Mouse (Mus musculus) olfactory bulb, adult 2 months (tissue): ENCODE results near the gene Chrnb4. TPM values are rescaled to one million over a fixed set of nuclear protein-coding genes. Genes with fewer than 3 reads are reported as not detected.

ENCODE experiments used
- H3K27ac ChIP-seq: fragments of 200-500 bp; 2 replicates; pipeline ENCODE4 v1.5.1; 2012; ENCODE audit warnings: low read depth, low read length; ENCODE audit not compliant: insufficient read depth
- H3K4me1 ChIP-seq: fragments of 200-500 bp; 2 replicates; pipeline ENCODE4 v1.6.1; 2012; ENCODE audit warnings: low read length; ENCODE audit not compliant: control insufficient read depth, insufficient read depth
- H3K4me3 ChIP-seq: fragments of 200-500 bp; 2 replicates; pipeline ENCODE4 v1.5.1; 2012; ENCODE audit warnings: mild to moderate bottlenecking, low read depth, low read length, moderate library complexity; ENCODE audit not compliant: insufficient read depth
- CTCF ChIP-seq: fragments of 200-500 bp; IDR thresholded peaks from 2 replicates; pipeline ENCODE4 v1.5.1; 2012; ENCODE audit warnings: low read depth, mild to moderate bottlenecking, low read length, moderate library complexity; ENCODE audit not compliant: insufficient read depth
- POLR2A ChIP-seq: fragments of 200-500 bp; IDR thresholded peaks from 2 replicates; pipeline ENCODE4 v1.6.1; 2012; ENCODE audit warnings: mild to moderate bottlenecking, low read depth, low read length, moderate library complexity; ENCODE audit not compliant: insufficient read depth
- WGBS: fragments of 180-500 bp; shearing (Covaris S2); methylation state at CpG from one replicate; pipeline ENCODE4 v1.1.7; 2018; 5-methylcytosine and 5-hydroxymethylcytosine counted together
- polyA plus RNA-seq: library from polyadenylated mRNA; stranded (reverse); fragments of >200 nt; gene quantifications from 2 replicates; pipeline ENCODE4 v1.2.4, GENCODE M21; 2012; ENCODE audit warnings: low replicate concordance; ENCODE audit not compliant: missing spikeins, insufficient read depth, insufficient read length

Gene Chrnb4
- polyA plus RNA-seq, 1 experiment, result not detected

DNA sequence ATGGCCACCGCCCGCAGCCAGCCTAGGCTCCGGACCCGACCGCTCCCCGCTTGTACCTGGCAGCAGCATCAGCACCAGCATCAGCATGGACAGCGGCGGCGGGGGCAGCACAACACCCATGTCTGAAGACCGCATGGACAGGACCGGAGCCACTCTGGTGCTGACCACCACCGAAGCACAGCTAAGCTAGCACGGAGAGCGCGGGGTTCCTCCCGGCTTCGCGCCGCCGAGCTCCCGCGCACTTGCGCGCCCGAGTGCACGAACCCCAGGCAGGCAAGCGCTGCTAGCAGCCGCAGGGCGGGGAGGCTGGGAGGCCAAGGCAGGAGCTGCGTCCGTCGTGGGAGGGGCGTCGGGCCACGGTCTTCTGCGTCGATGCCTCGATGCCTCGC lies 22.3 kb downstream of the Chrnb4 start, which contains the start of gene Chrna3:
Gene Chrna3 (minus strand): TSS at position 288 of the 389 bp plus-strand sequence.
- TF ChIP-seq CTCF, result no peak
- no peak for TF ChIP-seq POLR2A
- 1% methylated on average over 39 of the region's 39 CpGs for WGBS
- H3K4me3 ChIP-seq, result peak within 1 kb of the TSS; percentile 36
- no peak within 1 kb of the TSS for H3K27ac ChIP-seq
- peaks cover 8% of the 10 kb centered on the region for H3K4me1 ChIP-seq

DNA sequence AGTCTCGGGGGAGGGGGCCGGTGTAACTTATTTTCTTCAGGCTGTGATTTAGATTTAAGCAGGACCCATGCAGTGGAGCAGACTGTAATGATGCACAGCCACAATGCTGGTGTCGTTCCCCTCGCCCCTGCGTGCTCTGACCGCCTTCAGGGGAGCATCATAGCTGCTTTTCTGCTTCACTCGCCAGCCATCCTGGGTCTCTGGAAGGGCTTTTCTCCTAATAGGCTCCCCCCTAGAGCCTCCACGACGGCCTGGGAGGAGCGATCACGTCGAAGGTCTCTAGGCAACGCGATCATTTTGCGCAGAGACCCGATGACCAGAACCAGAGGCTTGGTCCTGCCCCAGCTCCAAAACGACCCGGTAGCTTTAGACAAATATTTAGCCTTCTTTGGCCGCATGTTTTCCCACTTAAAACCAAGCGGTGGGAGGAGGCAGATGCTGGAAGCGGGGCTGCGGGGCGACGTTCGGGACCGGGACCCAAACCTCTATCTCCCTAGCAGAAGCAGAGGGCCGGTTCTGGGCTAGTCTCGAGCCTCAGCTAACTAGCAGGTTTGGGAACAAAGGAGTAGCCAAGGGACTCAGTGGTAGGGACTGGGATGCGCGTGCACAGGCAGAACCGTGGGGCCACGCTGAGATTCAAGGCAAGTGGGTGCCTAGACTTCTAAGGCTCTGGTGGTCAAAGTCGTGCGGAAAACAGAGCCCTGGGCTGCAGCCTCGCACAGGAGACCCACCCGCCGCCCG lies 22.9 kb downstream of the Chrnb4 start:
- Histone ChIP-seq H3K4me1 (peaks cover 8% of the 10 kb centered on the region), H3K27ac (no peak overlapping the region), H3K4me3 (peak overlapping the region; percentile 36)
- TF ChIP-seq CTCF, result no peak
- TF ChIP-seq POLR2A, result no peak
- 8% methylated on average over 38 of the region's 38 CpGs for WGBS

DNA sequence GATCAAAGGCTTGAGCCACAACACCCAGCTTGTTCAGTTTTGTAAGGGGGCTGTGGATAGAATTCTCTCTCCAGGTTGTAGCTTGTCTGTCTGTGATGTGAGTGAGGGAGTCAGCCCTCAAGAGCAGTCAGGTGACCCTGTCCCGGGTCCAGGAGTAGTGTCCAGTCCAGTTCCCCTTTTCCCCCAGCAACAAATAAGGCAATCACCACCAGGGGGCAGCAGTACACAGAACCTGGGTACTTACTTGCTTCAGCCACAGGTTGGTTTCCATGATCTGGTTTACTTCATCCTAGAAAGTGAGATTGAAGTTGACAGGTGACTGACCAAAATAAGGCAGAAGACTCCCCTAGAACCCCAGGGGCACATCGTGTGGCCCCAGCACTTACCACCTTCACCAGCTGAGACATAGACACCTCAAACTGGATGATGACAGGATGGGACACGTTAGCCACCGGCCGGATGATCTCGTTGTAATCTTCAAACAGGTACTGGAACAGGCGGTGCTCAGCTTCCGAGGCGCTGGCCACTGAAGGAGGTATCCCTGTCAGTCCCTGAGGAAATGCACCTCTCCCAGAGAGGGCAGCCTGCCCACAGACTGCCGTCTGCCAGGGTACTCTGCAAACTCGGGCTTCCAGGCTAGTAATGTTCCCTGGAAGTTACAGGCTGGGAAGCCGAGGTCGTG lies 24.5 kb downstream of the Chrnb4 start:
- no peak for TF ChIP-seq CTCF
- no peak for TF ChIP-seq POLR2A
- no peak overlapping the region for H3K4me3 ChIP-seq
- H3K4me1 ChIP-seq, result peaks cover 8% of the 10 kb centered on the region
- whole genome bisulfite sequencing, result 34% methylated on average over 13 of the region's 13 CpGs
- H3K27ac ChIP-seq, result no peak overlapping the region

DNA sequence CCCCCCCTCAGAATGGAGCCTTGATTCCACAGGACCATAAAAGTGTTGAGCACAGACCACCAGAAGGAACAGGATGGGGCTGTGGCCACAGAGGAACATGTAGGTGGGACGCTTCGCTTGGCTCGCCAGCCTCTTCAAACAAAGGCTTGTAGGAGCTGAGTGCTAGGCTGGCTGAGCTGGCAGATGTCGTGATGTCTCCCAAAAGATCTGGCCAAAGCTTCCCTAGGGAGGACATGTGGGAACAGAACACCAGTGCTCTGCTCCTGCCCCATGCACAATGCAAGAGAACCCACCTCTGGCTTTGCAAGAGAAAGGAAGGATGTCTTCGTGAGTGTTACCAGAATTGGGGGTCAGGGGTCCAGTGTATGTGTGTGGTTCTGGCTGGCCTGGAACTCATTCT lies 25.3 kb downstream of the Chrnb4 start:
- WGBS, result 86% methylated on average over 5 of the region's 5 CpGs
- Histone ChIP-seq H3K4me1 (peaks cover 8% of the 10 kb centered on the region), H3K27ac (no peak overlapping the region), H3K4me3 (no peak overlapping the region)
- no peak for TF ChIP-seq CTCF
- TF ChIP-seq POLR2A, result no peak

DNA sequence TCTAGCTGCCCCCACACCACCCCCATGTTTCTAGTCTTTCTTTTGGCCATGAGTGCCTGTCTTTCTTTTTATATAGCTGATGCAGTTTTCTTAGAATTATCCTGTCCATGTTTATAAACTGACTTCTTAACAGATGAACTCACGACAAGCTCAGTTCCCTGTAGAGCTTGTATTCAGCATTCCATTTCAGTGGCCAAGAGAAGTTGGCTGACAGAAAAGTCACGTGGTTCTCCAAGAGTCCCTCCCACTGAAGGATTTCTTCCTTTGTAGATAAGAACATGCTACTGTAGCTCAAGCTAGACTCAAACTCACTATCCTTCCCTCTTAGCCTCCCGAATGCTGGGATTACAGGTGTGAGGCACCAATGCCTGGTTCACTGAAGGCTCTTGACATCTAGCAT lies 31.7 kb downstream of the Chrnb4 start:
- H3K4me1 ChIP-seq, result no peaks in the 10 kb centered on the region
- WGBS, result 68% methylated on average over 3 of the region's 3 CpGs
- H3K27ac ChIP-seq, result no peak overlapping the region
- H3K4me3 ChIP-seq, result no peak overlapping the region
- TF ChIP-seq POLR2A, result no peak
- TF ChIP-seq CTCF, result no peak

DNA sequence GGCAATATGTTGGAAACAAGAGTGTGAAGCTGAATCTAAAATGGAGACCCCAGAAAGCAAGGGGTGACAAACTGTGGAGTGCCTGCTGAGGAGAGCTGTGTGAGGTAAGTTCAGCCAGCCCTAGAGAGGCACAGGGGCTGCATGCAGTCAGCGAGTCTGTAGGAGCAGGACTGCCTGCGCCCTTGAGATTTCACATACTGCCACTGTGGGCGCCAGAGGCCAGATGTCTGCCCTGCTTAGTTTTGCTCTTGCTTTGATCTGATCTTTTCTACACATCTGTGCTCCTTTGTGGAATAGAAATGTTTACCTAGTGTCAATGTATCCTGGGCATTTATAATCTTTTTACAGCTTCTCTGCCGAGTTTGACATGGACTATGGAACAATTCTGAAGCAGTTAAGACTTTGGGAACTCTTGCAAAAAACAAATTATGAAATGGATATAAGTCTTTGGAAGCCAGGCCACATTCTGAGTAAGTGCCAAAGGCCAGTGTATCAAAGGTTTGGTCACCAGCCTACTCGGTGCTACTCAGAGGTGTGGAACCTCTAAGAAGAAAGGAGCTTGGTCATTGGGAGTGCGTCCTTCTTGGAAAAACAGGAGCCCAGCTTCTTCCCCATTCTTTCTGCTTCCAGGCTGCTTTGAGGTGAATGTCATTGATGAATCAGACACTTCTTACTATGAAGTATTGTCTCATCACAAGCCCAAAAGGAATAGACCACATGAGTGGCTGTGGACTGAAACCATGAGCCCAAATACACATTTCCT lies 37.8 kb downstream of the Chrnb4 start:
- H3K4me1 ChIP-seq, result no peaks in the 10 kb centered on the region
- TF ChIP-seq CTCF (no peak), POLR2A (no peak)
- no peak overlapping the region for H3K27ac ChIP-seq
- no peak overlapping the region for H3K4me3 ChIP-seq
- WGBS, result 64% methylated on average over 6 of the region's 6 CpGs

DNA sequence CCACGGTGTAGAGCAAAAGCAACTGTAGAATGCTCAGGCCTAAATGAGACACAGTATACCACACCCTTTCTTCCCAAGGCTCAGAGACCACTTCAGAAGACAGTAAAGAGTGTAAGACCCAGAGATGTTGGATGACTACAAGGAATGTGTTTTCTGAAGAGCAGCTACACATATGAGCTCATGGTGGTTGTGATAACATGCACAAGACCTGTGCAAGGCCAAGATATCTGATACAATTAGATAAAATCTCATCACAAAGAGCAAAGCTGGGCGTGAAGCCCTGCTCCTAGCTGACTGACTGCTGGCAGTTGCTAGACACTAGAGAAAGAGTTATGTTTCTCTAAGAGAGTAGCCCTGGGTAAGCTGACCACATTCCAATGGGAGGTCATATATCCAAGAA lies 38.9 kb downstream of the Chrnb4 start:
- Histone ChIP-seq H3K4me1 (no peaks in the 10 kb centered on the region), H3K4me3 (no peak overlapping the region), H3K27ac (no peak overlapping the region)
- WGBS, result 90% methylated on average over 2 of the region's 2 CpGs
- TF ChIP-seq POLR2A (no peak), CTCF (no peak)

DNA sequence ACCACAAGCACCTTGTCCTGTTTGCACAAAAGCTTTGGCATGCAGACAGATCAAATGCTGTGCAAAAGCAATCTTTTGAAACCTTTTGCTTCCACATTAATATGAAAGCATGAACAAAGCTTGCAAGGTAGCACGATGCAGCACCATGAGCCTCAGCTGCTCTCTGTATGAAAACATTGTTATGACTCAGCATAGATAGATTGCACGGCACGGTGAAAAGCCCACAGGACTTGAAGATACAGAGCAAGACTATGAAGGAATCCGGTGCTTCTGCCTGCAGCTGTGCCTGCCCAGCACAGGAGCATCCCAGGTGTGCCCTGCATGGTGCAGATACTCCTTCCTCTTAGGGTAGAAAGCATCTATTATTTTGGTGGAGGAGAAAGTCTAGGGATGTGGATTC lies 45.0 kb downstream of the Chrnb4 start:
- H3K4me3 ChIP-seq, result no peak overlapping the region
- 36% methylated on average over 4 of the region's 4 CpGs for WGBS
- H3K4me1 ChIP-seq, result no peaks in the 10 kb centered on the region
- TF ChIP-seq CTCF (no peak), POLR2A (no peak)
- H3K27ac ChIP-seq, result no peak overlapping the region

DNA sequence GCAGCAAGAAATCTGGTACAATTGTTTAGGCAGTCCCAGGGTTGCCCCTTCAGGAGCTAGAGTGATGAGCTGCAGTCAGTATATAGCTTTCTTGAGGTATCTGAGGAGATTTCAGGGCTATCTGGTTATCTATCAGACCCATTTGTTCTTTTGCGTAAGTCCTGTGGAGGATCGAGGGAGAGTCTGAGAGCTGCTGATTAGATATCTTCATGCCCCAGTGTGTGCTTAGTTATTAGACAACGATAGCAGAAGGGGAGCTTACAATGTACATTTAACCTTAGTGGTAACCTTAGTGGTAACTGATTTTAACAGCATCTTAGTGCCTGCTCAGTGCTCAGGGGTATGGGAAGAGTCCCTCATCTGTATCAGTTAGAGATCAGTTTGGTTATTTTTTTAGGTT lies 52.9 kb downstream of the Chrnb4 start:
- Histone ChIP-seq H3K4me3 (no peak overlapping the region), H3K27ac (no peak overlapping the region), H3K4me1 (no peaks in the 10 kb centered on the region)
- no peak for TF ChIP-seq CTCF
- no peak for TF ChIP-seq POLR2A
- WGBS, result 87% methylated on average over 3 of the region's 3 CpGs
